Mouse (Mus musculus) limb, embryonic 14.5 days (tissue): ENCODE data around the gene Srgap2. TPM values are rescaled to one million over a fixed set of nuclear protein-coding genes. Genes with fewer than 3 reads are reported as not detected.

Experiments
- ATAC-seq: fragments of 200-750 bp; cut with Nextera tagmentation; 2 replicates; pipeline ENCODE4 v1.8.0; 2017; ENCODE audit warnings: low read depth, moderate number of reproducible peaks, moderate TSS enrichment; ENCODE audit not compliant: low FRiP score
- DNase-seq: peaks from one replicate; pipeline ENCODE4 v3.0.0-alpha.2; 2015; ENCODE audit warnings: low spot score
- H3K27ac ChIP-seq: fragments of 300-500 bp; sonication (generic); replicated peaks from 2 replicates; pipeline ENCODE4 v1.5.1; 2014; ENCODE audit warnings: low read depth, mild to moderate bottlenecking, low read length, moderate library complexity, mixed read lengths
- H3K27me3 ChIP-seq: fragments of 300-500 bp; sonication (generic); 2 replicates; pipeline ENCODE4 v1.6.1; 2014; ENCODE audit warnings: low read length, mixed read lengths; ENCODE audit not compliant: control insufficient read depth, insufficient read depth
- H3K36me3 ChIP-seq: fragments of 300-500 bp; sonication (generic); 2 replicates; pipeline ENCODE4 v1.6.1; 2014; ENCODE audit warnings: mild to moderate bottlenecking, low read length, moderate library complexity, mixed read lengths; ENCODE audit not compliant: control insufficient read depth, insufficient read depth
- H3K4me1 ChIP-seq: fragments of 300-500 bp; sonication (generic); 2 replicates; pipeline ENCODE4 v1.6.1; 2014; ENCODE audit warnings: antibody characterized with exemption, low read length, mixed read lengths; ENCODE audit not compliant: control insufficient read depth, insufficient read depth
- H3K4me2 ChIP-seq: fragments of 300-500 bp; sonication (generic); replicated peaks from 2 replicates; pipeline ENCODE4 v1.6.1; 2014; ENCODE audit warnings: low read depth, mild to moderate bottlenecking, low read length, moderate library complexity; ENCODE audit not compliant: severe bottlenecking
- H3K4me3 ChIP-seq: fragments of 300-500 bp; sonication (generic); replicated peaks from 2 replicates; pipeline ENCODE4 v1.5.1; 2014; ENCODE audit warnings: low read length
- H3K9ac ChIP-seq: fragments of 300-500 bp; sonication (generic); 2 replicates; pipeline ENCODE4 v1.6.1; 2014; ENCODE audit warnings: mild to moderate bottlenecking, low read depth, low read length, moderate library complexity; ENCODE audit not compliant: severe bottlenecking
- H3K9me3 ChIP-seq: fragments of 300-500 bp; sonication (generic); 2 replicates; pipeline ENCODE4 v1.6.1; 2016; ENCODE audit warnings: low read length; ENCODE audit not compliant: control insufficient read depth
- POLR2A ChIP-seq: fragments of 200-500 bp; IDR thresholded peaks from 2 replicates; pipeline ENCODE4 v1.8.0; 2012; ENCODE audit warnings: inconsistent platforms, mild to moderate bottlenecking, moderate library complexity, borderline replicate concordance; ENCODE audit not compliant: insufficient read depth, insufficient read length; ENCODE audit errors: extremely low read depth
- WGBS: fragments of 180-500 bp; shearing (Covaris S2); extraction: QIAGEN DNeasy Blood & Tissue Kit; methylation state at CpG from one replicate; pipeline ENCODE4 v1.1.7; 2014; 5-methylcytosine and 5-hydroxymethylcytosine counted together
- polyA plus RNA-seq, 2 experiments: library from polyadenylated mRNA; depleted of rRNA in 1 of 2; stranded (reverse) in 1 of 2; unstranded in 1 of 2; fragments of >200 nt; fragmentation: Nextera tagmentation in 1 of 2; extraction: Ambion mirVana in 1 of 2; gene quantifications; 2 replicates each; pipeline versions ENCODE4 v1.2.1 to v1.2.3; 2012 to 2014

Srgap2 gene
- polyA plus RNA-seq, 2 experiments, result 20.5 to 38.9 TPM

DNA sequence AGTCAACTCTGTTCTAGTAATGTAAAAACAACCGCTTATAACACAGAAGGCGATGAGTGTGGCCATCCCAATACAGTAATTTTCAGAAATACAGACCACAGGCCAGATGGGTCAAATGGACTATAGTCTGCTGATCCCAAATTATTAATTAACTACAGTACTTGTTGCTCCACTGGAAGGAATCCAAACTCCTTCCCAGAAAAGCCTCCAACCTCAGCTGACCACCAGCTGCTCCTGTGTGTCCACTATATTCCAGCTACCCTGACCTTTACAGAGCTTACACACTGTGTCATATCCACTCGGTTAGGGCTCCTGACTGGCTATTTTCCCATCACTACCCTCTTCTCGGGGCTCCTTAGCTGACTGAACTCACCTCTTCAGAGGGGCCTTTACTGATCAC is 61.3 kb downstream of the Srgap2 start:
- WGBS, result 87% methylated on average over 4 of the region's 4 CpGs
- H3K9me3 ChIP-seq, result no peaks in the 10 kb centered on the region
- no peak for ATAC-seq

DNA sequence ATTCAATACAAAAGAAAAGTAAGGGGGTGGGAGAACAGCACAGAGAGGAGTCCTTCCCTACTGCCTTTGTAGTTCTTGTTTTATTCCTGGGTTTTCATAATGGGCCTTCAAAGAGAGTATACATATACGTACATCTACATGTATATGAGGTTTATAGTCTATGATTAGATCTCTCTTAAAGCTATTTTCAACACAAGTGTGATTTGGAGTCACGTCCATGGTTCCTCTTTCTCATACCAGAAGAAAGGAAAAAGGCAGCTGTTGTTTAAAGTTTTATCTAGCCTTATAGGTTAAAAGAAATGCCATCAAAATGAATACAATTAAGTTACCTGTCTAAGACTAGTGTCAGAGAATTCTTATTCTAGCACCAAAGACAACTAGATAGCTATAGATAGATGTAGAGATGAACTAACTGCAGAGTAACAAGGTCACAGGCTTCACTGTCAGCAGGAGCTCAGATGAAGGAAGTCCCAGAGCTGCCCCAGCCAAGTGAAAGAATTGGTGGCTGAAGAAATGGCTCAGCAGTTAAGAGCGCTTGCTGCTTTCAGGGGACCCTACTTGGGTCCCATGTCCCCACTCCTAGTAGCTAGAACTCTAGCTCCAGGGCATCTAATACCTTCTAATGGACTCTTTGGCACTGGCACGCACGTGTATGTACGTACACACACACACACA is 63.1 kb downstream of the Srgap2 start:
- DNase-seq (no peak), ATAC-seq (no peak)
- no peaks in the 10 kb centered on the region for H3K27me3 ChIP-seq
- WGBS, result 89% methylated on average over 6 of the region's 6 CpGs
- no peaks in the 10 kb centered on the region for H3K4me1 ChIP-seq
- H3K4me2 ChIP-seq, result no peak overlapping the region
- H3K9me3 ChIP-seq, result no peaks in the 10 kb centered on the region
- H3K36me3 ChIP-seq, result no peaks in the 10 kb centered on the region
- no peak overlapping the region for H3K27ac ChIP-seq
- TF ChIP-seq POLR2A, result no peak
- H3K4me3 ChIP-seq, result no peak overlapping the region
- H3K9ac ChIP-seq, result no peak overlapping the region

More for the DNA sequence above, 61.3 kb downstream of the Srgap2 start:
- Histone ChIP-seq H3K4me2 (no peak overlapping the region), H3K27me3 (no peaks in the 10 kb centered on the region), H3K27ac (no peak overlapping the region), H3K4me3 (no peak overlapping the region), H3K36me3 (no peaks in the 10 kb centered on the region), H3K4me1 (no peaks in the 10 kb centered on the region), H3K9ac (no peak overlapping the region)
- TF ChIP-seq POLR2A, result no peak
- no peak for DNase-seq

DNA sequence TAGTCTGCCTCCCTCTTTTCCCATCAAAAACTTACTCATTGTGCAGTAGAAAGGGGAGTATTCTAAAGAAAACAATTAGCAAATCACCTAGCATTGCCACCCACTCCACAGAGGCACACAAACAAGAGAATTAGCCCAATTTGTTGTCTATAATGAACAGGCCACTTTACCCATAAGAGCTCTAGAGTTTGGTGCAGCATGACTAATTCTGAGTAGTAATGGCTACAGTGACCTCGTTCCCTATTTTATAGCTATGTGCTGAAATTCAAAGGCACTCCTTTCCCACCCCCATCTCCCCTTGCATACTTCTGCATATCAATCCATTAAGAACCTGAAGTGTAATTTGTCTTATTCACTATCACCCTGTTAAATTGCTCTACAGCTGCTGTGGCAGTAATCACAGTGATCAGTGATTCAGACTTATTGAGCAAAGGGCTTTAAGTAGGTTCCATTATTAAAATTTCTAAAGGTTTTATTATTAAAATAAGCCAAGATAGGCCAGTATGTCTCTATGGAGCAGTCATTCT is 64.5 kb downstream of the Srgap2 start:
- H3K9me3 ChIP-seq, result no peaks in the 10 kb centered on the region
- no peak overlapping the region for H3K9ac ChIP-seq
- WGBS, result 52% methylated on average over 1 of the region's 1 CpGs
- DNase-seq (no peak), ATAC-seq (no peak)
- no peaks in the 10 kb centered on the region for H3K4me1 ChIP-seq
- H3K27ac ChIP-seq, result no peak overlapping the region
- no peaks in the 10 kb centered on the region for H3K27me3 ChIP-seq
- H3K4me3 ChIP-seq, result no peak overlapping the region
- H3K36me3 ChIP-seq, result no peaks in the 10 kb centered on the region
- no peak overlapping the region for H3K4me2 ChIP-seq
- no peak for TF ChIP-seq POLR2A

DNA sequence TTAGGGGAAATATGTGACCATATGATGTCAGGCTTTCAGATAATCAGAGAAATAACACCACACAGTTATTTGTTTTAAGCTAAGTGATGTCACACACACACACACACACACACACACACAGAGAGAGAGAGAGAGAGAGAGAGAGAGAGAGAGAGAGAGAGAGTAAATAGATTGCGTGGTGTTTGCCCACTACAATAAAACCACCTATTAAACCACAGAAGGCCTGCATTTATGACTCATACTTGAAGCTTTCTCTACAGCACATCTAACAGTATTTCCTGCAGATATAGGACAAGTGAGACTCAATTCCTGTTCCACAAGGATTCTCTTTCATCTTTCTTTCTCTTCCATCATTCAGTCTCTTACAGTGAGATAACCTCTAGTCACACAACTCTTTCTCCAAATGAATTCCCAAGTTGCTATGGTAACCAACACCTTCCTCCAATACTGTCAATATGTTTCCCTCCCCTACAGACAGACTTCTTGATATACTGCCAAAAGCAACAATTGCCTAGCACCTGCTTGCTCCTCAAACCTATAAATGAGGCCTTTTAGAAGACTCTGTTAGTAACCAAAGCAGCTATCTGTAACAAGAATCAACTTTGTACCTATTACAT is 66.1 kb downstream of the Srgap2 start:
- no peak overlapping the region for H3K4me3 ChIP-seq
- H3K27ac ChIP-seq, result no peak overlapping the region
- WGBS, result 40% methylated on average over 1 of the region's 1 CpGs
- no peak for ATAC-seq
- H3K27me3 ChIP-seq, result no peaks in the 10 kb centered on the region
- H3K4me1 ChIP-seq, result no peaks in the 10 kb centered on the region
- no peak for TF ChIP-seq POLR2A
- H3K4me2 ChIP-seq, result no peak overlapping the region
- no peaks in the 10 kb centered on the region for H3K36me3 ChIP-seq
- DNase-seq, result no peak
- H3K9me3 ChIP-seq, result no peaks in the 10 kb centered on the region
- H3K9ac ChIP-seq, result no peak overlapping the region

DNA sequence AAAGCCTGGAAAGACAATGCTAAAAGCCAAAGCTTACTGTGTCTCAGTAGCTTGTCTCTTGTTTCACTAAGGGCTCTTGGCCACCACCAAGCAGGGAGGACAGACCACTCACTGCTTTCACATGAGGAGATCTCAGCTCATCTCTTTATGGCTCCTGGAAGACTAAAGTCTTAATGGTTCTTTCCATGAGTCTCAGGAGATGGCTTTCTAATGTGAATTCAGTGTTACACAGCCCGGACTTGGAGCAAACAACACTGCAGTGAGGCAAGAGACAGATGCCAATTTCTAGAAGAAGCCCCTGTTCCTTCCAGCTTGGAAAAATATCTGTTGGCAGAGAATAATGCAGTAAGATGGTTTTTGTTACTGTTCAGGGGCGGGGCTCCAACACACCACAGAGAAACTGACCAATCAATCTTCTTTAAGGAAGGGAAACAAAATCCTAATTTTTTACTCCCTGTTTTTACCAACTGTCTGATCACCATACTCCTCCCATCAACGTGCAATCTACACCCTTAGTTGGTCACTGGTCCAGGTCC is 71.7 kb downstream of the Srgap2 start:
- H3K36me3 ChIP-seq, result no peaks in the 10 kb centered on the region
- H3K9me3 ChIP-seq, result no peaks in the 10 kb centered on the region
- 74% methylated on average over 3 of the region's 3 CpGs for WGBS
- ATAC-seq (no peak), DNase-seq (no peak)
- H3K27ac ChIP-seq, result no peak overlapping the region
- no peaks in the 10 kb centered on the region for H3K27me3 ChIP-seq
- H3K4me1 ChIP-seq, result 0 out of 2 replicates have a peak, but pooled peaks cover 7% of the 10 kb centered on the region
- H3K4me2 ChIP-seq, result no peak overlapping the region
- TF ChIP-seq POLR2A, result no peak
- no peak overlapping the region for H3K9ac ChIP-seq
- H3K4me3 ChIP-seq, result no peak overlapping the region
